Mouse (Mus musculus): Measurements from ENCODE around the gene Rap2c. TPM values are rescaled to one million over a fixed set of nuclear protein-coding genes. Genes with fewer than 3 reads are reported as not detected.

The Rap2c gene
- 129 TPM for polyA plus RNA-seq (2014; fragmentation: Illumina TruSeq; extraction: RNeasy Lipid Tissue Mini Kit (QIAGEN cat#74804))

DNA sequence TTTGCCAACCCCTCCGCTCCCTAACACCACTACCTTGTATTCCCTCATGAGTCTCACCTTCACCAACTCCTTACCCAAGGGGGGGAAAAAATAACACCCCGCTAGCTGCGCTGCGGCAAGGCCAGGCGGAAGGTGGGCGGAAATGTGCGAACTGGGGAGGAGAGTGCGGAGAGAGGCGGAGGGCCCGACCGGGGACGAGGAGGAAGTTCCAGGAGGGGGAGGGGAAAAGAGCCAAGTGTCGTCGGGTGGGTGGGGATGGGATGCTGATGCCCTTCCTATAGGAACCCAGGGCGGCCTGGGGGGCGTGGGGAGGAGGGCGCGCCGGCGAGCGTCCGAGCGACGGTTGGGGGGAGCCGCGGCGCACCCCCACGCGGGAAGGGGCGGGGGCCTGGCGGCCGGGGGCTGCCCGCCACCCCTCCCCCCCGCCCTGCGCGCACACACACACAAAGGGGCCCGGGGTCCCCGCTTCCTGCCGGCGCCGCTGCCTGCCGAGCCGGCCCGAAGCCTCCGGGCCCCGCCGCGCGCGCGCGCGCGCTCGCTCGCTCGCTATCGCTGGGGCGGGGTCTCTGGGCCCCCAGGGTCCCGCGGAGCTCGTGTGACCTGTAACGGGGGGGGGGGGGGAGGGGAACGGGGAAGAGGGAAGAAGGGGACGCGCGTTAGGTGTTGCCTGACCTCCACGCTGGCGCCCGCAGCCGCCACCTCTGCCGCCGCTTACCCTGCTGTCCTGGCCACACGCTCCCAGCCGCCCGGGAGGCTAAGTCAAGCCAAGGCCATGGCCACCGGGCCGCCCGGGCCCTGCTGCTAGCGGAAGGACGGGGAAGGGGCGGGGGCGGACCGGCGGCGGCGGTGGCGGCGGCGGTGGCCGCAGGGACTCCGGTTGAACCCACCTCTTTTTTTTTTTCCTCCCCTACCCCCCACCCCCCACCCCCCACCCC, at the start of gene Rap2c:
Rap2c (minus strand) TSS at position 168 of the 935 bp plus-strand sequence.

Other genes starting within 250 kb of the Rap2c start
- 57.4 TPM for gene Stk26, start 177.0 kb downstream of the Rap2c start, polyA plus RNA-seq (2014; fragmentation: Illumina TruSeq; extraction: RNeasy Lipid Tissue Mini Kit (QIAGEN cat#74804))
- gene Frmd7, start 75.3 kb downstream of the Rap2c start, polyA plus RNA-seq (2014; fragmentation: Illumina TruSeq; extraction: RNeasy Lipid Tissue Mini Kit (QIAGEN cat#74804)) = 2.3 TPM
- gene Mbnl3, start 188.5 kb upstream of the Rap2c start, polyA plus RNA-seq (2014; fragmentation: Illumina TruSeq; extraction: RNeasy Lipid Tissue Mini Kit (QIAGEN cat#74804)) = 13.9 TPM

Measured in ovary, adult 10 weeks (tissue).